Mouse (Mus musculus): Measurements from ENCODE around the gene Grin2c. TPM values are rescaled to one million over a fixed set of nuclear protein-coding genes. Genes with fewer than 3 reads are reported as not detected.

The Grin2c gene
- polyA plus RNA-seq, 1 experiment, result 4.8 TPM

DNA sequence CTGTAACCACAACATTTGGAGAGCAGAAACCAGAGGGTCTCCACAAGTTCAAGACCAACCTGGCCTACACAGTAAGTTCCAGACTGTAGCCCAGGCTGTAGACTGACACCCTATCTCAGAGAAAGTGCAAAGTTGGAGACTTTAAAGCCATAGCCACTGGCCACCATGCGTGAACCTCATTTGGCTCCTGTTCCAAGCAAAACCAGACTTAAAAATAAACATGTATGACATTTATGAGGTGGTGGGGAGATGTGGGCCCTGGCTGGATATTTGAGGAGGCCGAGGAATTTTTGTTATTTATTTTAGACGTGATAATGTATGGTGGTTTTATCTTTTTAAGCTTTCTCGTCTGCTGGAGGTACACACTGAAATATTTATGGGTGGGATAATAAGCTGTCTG, 7.9 kb downstream of the Grin2c start:
- WGBS, result 35% methylated on average over 4 of the region's 4 CpGs
- Histone ChIP-seq H3K4me3 (replicated peaks; ENCODE audit: extremely low read depth, low read depth, low read length) (no peak overlapping the region), H3K4me1 (ENCODE audit: control insufficient read depth, insufficient read depth, low read length) (no peaks in the 10 kb centered on the region)
- no peak for DNase-seq
- TF ChIP-seq POLR2A (IDR thresholded peaks at IDR 0.05; ENCODE audit: borderline replicate concordance, extremely low read depth, low read depth, low read length) (no peak), CTCF (IDR thresholded peaks at IDR 0.05; ENCODE audit: insufficient read depth, low read length) (no peak)

DNA sequence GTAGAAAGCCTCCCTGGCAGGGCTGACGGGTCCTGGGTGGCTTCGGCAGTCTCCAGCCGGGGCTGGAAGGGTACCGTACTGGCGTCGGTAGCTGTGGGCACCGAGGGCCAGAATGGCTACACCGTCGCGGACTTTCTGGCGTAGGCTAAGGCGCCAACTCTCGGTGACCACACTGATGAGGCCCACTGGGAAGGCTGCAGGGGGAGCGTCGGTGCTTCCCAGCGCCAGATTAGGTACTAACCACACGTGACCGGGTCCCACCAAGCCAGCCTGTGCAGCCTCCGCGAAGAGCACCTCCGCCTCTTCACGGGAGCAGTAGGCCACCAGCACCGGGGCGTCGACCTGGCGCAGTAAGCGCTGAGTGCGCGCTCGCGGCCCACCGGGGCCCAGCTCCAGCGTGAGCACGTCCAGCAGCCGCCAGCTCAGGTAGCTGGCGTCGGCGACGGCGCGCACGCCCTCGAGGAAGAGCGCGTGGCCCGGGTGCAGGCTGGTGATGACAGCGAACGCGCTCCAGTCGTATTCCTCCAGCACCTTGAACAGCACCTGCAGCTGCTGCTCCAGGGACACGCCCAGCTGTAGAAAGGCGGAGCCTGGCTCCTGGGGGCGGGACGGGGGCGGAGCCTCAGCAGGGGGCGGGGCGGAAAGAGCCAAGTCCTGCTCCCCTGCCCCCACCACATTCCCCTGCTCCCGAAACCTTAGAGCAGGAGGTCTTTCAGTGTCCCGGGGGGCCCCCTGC, 9.1 kb downstream of the Grin2c start:
- DNase-seq, result no peak
- no peak overlapping the region for H3K4me3 ChIP-seq (replicated peaks; ENCODE audit: extremely low read depth, low read depth, low read length)
- H3K4me1 ChIP-seq (ENCODE audit: control insufficient read depth, insufficient read depth, low read length), result no peaks in the 10 kb centered on the region
- WGBS, result 23% methylated on average over 59 of the region's 59 CpGs
- no peak for TF ChIP-seq POLR2A (IDR thresholded peaks at IDR 0.05; ENCODE audit: borderline replicate concordance, extremely low read depth, low read depth, low read length)
- TF ChIP-seq CTCF (IDR thresholded peaks at IDR 0.05; ENCODE audit: insufficient read depth, low read length), result no peak

DNA sequence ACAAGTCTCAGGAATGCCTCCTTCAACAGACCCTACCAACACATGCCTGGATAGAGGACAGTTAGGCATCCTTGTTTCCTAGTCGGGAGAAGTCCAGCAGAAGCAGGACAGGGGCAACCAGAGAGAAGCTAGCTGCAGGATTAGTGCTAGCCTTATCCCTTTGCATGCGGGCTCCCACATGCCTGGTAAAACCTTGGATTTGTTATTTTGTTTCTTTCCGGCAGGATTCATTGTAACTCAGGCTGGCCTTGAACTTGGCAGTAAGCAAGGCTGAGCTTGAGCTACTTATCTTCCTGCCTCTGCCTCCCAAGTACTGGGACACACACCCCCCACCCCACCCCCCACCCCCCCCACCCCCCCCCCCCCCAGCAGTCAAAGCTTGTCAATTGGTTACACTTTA, 15.8 kb downstream of the Grin2c start:
- WGBS, result 65% methylated on average over 3 of the region's 3 CpGs
- TF ChIP-seq POLR2A (IDR thresholded peaks at IDR 0.05; ENCODE audit: borderline replicate concordance, extremely low read depth, low read depth, low read length) (no peak), CTCF (IDR thresholded peaks at IDR 0.05; ENCODE audit: insufficient read depth, low read length) (no peak)
- H3K4me1 ChIP-seq (ENCODE audit: control insufficient read depth, insufficient read depth, low read length), result 0 out of 2 replicates have a peak, but pooled peaks cover 3% of the 10 kb centered on the region
- no peak for DNase-seq
- no peak overlapping the region for H3K4me3 ChIP-seq (replicated peaks; ENCODE audit: extremely low read depth, low read depth, low read length)

DNA sequence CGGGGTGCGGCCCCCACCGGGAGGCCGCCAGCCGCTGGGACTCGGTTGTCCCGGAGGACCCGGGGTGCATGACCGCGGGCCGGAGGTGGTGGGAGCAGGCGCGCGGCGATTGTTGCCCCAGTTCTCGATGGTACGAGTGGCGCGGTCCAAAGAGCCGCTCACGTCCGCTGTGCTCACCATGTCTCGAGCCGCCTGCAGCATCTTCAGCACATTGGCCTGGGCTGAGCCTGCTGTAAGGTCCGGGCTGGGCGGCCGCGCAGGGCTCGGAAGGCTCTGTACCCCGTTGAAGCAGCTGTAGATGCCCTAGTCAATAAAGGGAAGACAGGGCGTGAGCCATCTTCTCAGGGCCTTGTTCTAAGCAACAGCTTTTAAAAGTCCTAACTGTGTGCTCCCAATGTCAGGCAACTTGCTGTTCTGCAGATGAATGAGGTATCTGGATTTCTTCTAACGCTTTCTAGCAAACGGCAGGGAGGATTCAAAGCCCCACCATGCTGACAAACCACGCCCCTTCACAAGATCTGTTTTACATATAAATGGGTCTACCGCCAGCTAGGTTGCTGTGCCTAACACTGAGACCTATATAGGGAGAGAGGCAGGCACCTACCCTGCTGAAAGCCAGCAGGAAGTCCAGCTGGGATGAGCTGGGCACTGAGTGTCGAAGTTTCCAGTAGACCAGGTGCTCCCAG, 16.5 kb downstream of the Grin2c start:
- whole genome bisulfite sequencing, result 8% methylated on average over 36 of the region's 36 CpGs
- no peak overlapping the region for H3K4me3 ChIP-seq (replicated peaks; ENCODE audit: extremely low read depth, low read depth, low read length)
- H3K4me1 ChIP-seq (ENCODE audit: control insufficient read depth, insufficient read depth, low read length), result 0 out of 2 replicates have a peak, but pooled peaks cover 3% of the 10 kb centered on the region
- no peak for DNase-seq
- TF ChIP-seq POLR2A (IDR thresholded peaks at IDR 0.05; ENCODE audit: borderline replicate concordance, extremely low read depth, low read depth, low read length) (no peak), CTCF (IDR thresholded peaks at IDR 0.05; ENCODE audit: insufficient read depth, low read length) (no peak)

DNA sequence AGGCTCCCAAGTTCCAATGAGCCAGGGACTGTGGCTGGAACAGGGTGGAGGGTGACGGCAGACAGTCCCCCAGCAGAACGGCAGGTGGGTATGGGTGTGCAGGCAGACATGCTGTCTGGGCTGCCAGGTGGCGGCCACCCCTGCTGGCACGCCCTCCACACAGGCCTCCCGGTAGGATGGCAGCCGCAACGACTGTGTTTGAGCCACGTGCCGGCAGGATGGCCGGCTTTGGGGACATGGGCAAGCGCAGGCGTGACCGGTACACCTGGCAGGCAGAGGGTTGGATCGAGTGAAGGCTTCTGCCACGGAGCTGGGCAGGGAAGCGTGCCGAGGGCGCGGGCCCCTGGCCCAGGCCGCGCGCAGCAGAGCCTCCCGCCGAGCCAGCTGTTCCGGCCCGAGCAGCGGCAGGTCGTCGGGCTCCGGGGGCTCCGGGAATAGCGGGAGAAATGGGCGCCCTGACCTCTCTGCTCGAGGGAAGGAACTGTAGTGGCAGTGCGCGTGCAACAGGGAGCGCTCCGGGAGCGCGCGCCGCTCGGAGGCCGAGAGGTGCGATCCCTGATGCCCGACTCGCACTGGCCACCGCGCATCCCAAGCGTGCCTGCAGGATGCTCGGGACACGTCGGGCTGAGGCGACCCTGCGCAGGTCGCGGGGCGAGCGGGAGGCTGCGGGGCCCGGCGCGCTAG, 17.2 kb downstream of the Grin2c start:
- Histone ChIP-seq H3K4me3 (replicated peaks; ENCODE audit: extremely low read depth, low read depth, low read length) (no peak overlapping the region), H3K4me1 (ENCODE audit: control insufficient read depth, insufficient read depth, low read length) (0 out of 2 replicates have a peak, but pooled peaks cover 3% of the 10 kb centered on the region)
- TF ChIP-seq CTCF (IDR thresholded peaks at IDR 0.05; ENCODE audit: insufficient read depth, low read length), result no peak
- no peak for TF ChIP-seq POLR2A (IDR thresholded peaks at IDR 0.05; ENCODE audit: borderline replicate concordance, extremely low read depth, low read depth, low read length)
- DNase-seq, result no peak
- 4% methylated on average over 63 of the region's 63 CpGs for WGBS

DNA sequence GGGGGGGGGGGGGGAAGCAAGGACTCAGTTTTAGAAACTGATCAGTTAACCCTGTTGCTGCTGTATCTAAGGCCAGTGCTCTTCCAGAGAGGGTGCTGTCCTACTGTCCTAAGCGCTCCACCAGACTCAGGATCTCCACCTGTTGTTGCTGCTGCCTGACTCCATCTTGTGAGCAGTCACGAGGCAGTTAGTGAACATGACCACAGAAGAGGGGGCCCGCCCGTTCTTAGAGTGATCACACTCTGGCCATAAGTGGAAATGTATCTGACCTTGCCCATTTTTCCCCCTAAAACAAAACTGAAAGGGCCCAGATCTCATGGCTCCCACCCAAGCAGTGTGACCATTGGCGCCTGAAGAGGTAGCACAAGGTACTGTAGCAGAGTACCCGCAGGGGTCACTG, 19.1 kb downstream of the Grin2c start:
- no peak for DNase-seq
- WGBS, result 67% methylated on average over 6 of the region's 6 CpGs
- H3K4me1 ChIP-seq (ENCODE audit: control insufficient read depth, insufficient read depth, low read length), result 0 out of 2 replicates have a peak, but pooled peaks cover 3% of the 10 kb centered on the region
- no peak for TF ChIP-seq CTCF (IDR thresholded peaks at IDR 0.05; ENCODE audit: insufficient read depth, low read length)
- no peak for TF ChIP-seq POLR2A (IDR thresholded peaks at IDR 0.05; ENCODE audit: borderline replicate concordance, extremely low read depth, low read depth, low read length)
- no peak overlapping the region for H3K4me3 ChIP-seq (replicated peaks; ENCODE audit: extremely low read depth, low read depth, low read length)

DNA sequence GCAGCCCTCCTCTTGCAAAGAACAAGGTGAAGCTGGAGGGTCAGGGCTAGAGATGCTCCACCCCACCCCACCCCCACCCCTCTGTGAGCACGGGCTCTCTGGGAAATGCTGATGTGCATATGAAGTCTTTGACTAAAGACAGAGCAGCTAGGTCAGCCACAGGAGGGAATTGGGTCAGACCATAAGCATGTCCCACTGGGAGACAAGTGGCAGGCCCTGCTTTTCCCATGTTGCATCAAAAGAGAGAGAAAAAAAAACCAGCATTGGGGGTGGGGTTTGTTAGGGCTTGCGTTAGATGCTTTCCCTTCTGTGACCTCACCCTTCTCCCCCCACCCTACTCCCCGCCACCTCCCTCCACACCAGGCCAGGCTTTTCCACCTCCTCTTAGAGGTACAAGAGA, 19.8 kb downstream of the Grin2c start:
- 28% methylated on average over 3 of the region's 3 CpGs for WGBS
- TF ChIP-seq CTCF (IDR thresholded peaks at IDR 0.05; ENCODE audit: insufficient read depth, low read length), result no peak
- TF ChIP-seq POLR2A (IDR thresholded peaks at IDR 0.05; ENCODE audit: borderline replicate concordance, extremely low read depth, low read depth, low read length), result no peak
- Histone ChIP-seq H3K4me1 (ENCODE audit: control insufficient read depth, insufficient read depth, low read length) (0 out of 2 replicates have a peak, but pooled peaks cover 3% of the 10 kb centered on the region), H3K4me3 (replicated peaks; ENCODE audit: extremely low read depth, low read depth, low read length) (no peak overlapping the region)
- DNase-seq, result no peak

DNA sequence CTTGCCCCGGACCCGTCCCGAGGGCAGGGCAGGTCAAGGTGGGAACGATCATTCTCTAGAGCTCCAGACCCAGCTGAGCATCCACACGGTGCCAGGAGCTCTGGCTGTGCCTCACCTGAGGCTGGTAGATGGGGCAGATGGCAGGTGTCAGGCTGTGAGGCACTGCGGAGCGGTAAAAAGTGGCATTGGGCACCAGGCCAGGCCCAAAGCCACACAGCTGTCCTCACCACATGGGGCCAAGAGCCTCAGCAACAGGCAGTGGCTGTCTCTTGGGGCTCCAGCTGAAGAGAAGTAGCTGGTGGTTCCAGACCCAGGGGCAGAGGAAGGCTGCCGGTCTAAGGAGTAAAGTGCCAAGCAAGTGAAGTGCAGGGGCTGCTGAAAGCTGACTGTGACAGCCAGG, 20.7 kb downstream of the Grin2c start:
- Histone ChIP-seq H3K4me3 (replicated peaks; ENCODE audit: extremely low read depth, low read depth, low read length) (no peak overlapping the region), H3K4me1 (ENCODE audit: control insufficient read depth, insufficient read depth, low read length) (0 out of 2 replicates have a peak, but pooled peaks cover 3% of the 10 kb centered on the region)
- WGBS, result 63% methylated on average over 8 of the region's 8 CpGs
- TF ChIP-seq CTCF (IDR thresholded peaks at IDR 0.05; ENCODE audit: insufficient read depth, low read length) (no peak), POLR2A (IDR thresholded peaks at IDR 0.05; ENCODE audit: borderline replicate concordance, extremely low read depth, low read depth, low read length) (no peak)
- no peak for DNase-seq

DNA sequence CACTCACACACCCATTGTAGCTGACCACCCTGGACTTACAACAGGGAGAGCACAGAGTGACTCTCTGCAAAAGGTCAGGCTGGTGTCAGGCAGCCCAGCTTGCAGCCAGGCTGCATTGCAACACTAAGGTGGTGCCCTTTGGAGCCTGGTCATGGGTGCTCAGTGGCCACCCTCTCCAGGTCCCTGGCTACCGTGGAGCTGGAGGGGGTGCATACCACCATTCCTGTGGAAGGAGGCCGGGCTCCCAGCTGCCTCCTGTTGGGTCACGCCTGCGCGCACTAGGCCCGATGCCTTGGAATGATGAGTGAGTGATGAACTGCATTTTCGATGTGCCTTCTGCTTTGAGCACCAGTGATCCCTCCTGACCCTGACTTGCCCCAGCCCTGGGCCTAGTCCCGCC, 22.2 kb downstream of the Grin2c start:
- TF ChIP-seq POLR2A (IDR thresholded peaks at IDR 0.05; ENCODE audit: borderline replicate concordance, extremely low read depth, low read depth, low read length) (no peak), CTCF (IDR thresholded peaks at IDR 0.05; ENCODE audit: insufficient read depth, low read length) (no peak)
- 70% methylated on average over 8 of the region's 8 CpGs for WGBS
- no peaks in the 10 kb centered on the region for H3K4me1 ChIP-seq (ENCODE audit: control insufficient read depth, insufficient read depth, low read length)
- no peak overlapping the region for H3K4me3 ChIP-seq (replicated peaks; ENCODE audit: extremely low read depth, low read depth, low read length)
- no peak for DNase-seq
